Mouse (Mus musculus): Measurements from ENCODE around the gene Lrmda.

Gene Lrmda

DNA sequence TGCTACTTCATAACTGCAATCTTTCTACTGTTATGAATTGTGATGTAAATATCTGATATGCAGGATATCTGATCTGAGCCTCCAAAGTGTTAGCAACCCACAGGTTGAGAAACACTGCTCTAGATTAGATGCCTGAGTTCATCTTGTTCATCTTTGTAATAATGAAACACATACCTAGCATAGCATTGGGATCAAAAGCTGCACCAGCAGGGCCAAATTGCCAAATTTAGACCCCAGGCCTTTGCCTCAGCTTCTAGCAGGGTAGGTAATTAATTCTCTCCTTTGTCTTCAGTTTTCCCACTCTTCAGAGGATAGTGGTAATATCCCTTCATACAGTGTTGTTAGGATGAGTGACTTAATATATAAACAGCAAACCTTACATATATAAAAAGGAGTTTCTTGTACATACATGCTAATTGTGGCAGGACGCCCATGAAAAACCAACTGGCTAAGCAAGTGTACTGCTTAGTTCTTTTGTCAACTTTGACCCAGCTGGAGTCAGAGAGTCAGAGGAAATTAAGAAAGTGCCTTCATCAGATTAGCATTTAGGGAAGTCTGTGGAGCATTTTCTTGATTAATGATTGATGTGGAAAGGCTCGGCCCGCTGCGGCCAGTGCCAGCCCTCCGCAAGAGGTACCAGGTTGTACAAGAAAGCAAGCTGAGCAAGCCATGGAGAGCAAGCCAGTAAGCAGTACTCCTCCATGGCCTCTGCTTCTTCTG, 315.7 kb downstream of the Lrmda start:
- no peak for DNase-seq

DNA sequence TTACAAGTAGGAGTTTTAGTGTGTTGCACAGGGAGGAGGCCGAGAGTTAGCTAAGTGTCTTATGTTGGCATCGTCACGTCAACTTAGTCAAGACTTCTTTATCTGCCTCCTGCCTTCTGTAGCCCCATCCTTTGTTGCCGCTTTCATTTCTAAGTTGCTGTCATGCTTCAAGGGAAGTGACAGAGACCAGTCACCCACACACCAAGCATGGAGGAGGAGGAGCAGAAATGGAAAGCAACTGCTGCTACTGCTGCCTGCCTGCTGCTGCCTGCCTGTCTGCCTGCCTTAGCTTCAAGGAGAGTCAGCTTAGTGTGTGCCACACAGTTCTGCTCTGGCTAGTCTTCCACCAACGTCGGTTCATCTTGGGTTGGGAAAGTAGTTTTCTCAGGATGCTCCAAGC, 319.7 kb downstream of the Lrmda start:
- DNase-seq: no peak

GRCm38 (mm10) chr14:22343357-22343756, 323.8 kb downstream of the Lrmda start:
- no peak for DNase-seq

DNA sequence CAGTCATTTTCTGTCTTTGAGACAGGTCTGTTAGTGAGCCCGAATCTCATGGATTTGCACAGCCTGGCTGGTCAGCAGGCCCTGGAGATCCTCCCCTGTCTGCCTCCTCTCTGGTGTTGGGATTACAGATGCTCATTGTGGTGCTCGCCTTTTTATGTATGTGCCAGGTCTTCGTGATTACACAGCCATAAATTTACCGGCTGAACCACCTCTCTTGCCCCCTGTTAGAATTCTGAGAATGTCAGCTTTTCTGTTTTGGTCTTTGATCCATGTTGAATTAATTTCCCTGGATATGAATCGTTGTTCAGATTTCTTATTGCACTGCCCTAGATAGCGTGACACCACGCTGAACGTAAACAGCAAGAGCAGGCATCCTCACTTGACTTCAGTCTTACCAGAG, 325.7 kb downstream of the Lrmda start:
- no peak for DNase-seq

DNA sequence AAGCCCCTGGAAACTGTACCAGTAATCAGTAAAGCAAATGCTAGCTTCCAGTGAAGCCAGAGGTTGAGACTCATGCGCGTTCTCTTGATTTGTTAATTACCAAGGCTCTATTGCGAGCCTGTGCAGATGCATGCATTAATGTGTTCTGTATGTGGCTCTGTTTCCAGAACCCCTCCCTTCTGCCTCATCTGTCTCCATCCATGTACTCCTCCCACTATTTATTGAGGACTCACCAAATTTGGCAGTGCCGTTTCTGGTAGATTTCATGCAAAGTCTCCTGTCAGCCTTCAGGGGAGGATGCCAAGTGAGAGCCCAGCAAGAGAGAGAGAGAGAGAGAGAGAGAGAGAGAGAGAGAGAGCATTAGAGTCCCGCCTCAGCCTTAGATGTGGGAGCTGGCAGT, 334.1 kb downstream of the Lrmda start:
- no peak for DNase-seq

DNA sequence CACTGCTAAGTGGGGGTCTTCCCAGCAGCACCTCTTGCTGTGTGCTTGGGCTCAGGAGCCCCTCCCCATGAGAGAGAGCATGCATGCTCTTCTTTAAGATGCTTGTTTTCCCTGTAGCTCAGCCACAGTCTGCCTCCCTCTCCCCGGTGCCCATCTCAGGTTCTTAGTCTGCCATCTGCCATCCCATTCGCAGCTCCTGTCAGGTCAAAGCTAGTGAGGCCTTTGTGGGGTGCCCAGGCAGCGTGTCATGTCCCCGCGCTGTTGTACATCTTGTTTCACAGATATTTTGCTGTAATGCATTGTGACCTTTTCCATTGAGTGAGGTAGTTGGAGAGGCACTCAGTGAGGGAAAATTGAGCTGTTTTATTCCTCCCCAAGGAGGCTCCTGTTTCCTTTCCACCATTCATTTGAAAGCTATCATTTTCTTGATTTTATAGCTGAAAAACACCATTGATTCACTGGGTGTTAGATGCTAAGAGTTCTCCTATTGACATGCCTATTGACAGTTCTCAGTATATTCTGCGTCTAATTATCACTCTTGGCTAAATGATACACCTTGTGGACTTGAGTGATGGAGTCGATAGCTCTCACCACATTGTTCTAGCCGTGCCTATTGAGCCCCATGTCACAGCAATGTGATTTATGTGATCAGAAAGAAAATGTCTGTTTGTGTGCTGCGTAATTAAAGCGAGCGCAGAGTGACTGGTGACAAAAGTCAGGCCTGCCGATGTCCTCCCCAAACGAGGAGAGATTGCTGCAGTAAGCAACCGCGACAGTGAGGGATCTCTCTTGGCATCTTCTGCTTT, 335.5 kb downstream of the Lrmda start:
- no peak for DNase-seq

- DNase-seq: no peak
These were observed 338.5 kb downstream of the Lrmda start for GRCm38 (mm10) chr14:22357991-22358503.

GRCm38 (mm10) chr14:22364010-22364748, 344.7 kb downstream of the Lrmda start:
- DNase-seq: no peak

DNA sequence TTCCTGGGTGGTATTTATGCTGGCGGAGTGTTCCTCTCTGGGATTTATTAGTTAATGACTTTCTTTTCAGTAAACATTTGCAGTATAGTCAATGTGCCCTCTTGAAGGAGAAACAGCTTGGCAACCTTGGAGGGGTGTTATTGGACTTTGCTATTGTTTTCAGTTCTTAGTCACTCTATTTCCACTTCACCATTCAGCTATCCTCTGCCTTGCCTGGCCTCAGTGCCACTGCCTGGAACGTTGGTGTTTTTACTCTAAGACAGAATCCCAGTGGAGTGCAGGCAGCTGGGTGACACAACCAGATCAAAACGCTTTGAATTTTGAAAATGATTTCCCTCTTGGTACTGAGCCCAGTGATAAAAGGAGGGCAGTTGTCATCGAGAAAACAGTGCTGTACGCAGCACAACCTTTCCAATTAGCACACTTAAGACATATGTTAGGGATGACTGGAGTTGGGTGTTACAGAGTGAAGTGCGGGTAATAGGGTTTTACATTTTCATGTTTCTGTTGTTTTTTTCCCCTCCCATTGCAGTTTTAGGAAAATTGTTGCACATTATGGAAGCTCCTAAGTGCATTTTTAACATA, 345.4 kb downstream of the Lrmda start:
- no peak for DNase-seq

- DNase-seq: no peak
These were observed 348.1 kb downstream of the Lrmda start for GRCm38 (mm10) chr14:22367615-22368014.

DNA sequence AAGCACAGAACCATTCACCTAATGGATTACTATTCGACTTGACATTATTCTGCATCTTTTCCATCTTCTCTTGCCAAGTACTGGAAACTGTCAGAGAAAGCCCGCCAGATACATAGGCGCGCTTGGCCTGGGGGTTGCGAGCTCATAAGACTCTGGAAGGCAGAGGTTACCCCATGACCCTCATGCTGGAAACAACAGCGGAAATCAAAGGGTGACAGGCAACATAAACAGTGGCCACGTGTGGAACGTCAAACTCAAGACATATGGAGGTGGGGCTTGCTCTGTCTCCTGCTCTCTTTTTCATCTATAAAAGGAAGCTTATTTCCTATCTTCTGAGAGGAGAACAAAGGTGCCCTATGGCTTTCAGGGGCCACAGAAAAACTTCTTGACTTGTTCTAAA, 351.6 kb downstream of the Lrmda start:
- DNase-seq: no peak

- DNase-seq: no peak
These were observed 353.3 kb downstream of the Lrmda start for GRCm38 (mm10) chr14:22372666-22373360.

DNA sequence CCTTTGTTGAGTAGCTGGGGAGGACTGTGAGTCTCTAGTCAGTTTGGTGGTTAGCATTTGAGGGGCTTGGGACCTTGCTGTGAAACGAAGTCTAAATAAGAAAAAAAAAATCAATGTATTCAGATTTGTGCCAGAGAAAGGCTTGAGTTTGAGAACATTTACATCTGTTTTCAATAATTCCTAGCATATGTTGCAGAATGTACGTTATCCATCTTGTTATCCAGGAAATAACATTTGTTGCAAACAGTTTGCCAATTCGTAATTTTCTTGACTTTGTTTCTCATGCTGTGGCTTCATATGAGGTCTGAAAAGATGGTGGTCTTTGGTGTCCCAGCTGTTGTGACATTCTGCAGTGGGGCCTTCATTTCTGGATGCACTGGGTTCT, 353.8 kb downstream of the Lrmda start:
- DNase-seq: no peak

- DNase-seq: no peak
These were observed 357.6 kb downstream of the Lrmda start for GRCm38 (mm10) chr14:22377148-22377547.

GRCm38 (mm10) chr14:22382101-22382500, 362.6 kb downstream of the Lrmda start:
- DNase-seq: no peak

- no peak for DNase-seq
These were observed 374.1 kb downstream of the Lrmda start for GRCm38 (mm10) chr14:22393616-22394015.

DNA sequence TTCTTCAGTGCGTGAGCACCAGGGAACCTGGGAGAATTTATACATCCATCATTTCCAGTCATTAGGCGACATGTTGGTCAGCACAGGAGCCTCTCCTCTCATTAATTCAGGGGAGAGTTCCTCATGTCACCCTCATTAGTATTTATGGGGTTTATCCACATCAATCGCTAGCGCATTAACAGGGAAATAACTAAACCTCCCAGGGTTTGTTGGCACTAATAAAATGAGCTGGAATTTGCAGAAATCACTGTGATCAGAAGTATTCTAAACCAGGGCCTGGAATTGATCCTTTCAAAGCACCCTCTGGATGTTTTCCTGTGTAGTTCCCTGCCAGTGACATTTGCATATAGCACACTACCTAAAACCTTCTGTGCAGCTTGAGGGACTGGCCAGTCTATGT, 382.9 kb downstream of the Lrmda start:
- DNase-seq: no peak

- no peak for DNase-seq
These were observed 387.1 kb downstream of the Lrmda start for GRCm38 (mm10) chr14:22406623-22407022.

DNA sequence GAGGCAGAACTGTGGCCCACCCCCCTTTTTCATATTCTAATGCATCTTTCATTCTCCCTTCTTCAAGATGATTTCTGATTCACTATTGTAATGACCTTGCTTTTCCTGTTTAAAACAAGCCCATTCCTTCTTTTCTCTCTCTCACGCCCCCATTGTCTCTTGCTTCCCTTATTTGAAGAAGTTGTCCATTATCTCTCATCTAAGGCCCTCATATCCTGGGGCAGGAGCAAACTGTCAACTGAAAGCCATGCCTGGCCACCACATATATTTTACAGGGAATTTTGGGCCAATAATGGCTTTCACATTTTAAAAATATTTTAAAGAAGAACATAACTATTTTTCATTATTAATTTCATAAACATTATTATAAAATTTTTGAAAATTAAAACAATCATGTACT, 391.3 kb downstream of the Lrmda start:
- DNase-seq: no peak

- DNase-seq: no peak
These were observed 393.7 kb downstream of the Lrmda start for GRCm38 (mm10) chr14:22413220-22413619.

- DNase-seq: no peak
These were observed 398.2 kb downstream of the Lrmda start for GRCm38 (mm10) chr14:22417706-22418105.

DNA sequence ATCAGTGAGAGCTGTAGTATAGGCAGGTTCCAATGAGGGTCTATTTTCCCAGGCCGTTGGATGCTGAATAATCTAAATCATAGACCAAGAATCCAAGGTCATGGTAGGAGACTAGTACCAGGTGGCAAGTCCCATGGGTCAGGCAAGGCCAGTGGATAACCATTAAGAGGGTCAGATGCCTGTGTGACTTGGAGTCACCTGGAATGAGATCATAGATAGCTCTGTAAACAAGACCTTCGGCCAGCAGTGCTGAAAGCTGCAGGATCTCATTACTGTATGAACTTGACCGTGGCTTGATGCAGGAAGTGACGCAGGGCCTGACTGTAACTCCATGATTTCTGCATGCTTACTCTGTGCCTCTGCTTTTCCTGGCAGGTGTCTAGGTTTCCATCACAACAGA, 402.2 kb downstream of the Lrmda start:
- no peak for DNase-seq
